Mouse (Mus musculus): ENCODE results near the gene Tmprss7.

Gene Tmprss7

DNA sequence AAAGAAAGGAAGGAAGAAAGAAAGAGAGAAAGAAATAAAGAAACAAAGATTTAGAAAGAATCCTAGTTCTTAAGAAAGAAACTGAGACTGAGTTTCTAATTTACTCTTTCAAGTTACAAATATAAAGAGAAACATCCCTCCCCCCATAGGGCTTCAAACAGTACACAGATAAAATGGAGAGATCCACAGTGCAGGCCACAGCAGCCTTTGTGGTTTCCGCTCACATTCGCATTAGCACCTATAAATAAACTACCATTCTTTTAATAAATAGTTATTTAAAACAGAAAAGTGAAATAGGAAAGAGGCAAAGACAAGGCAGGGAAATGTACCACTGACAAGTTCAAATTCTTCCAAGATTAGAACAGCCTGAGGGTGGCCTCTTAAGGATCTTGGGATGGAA is 68.7 kb downstream of the Tmprss7 start:
- DNase-seq, result no peak

- no peak for DNase-seq
These were observed 70.2 kb downstream of the Tmprss7 start for GRCm38 (mm10) chr16:45623230-45623629.

GRCm38 (mm10) chr16:45619751-45620375 is 73.6 kb downstream of the Tmprss7 start:
- DNase-seq, result no peak

DNA sequence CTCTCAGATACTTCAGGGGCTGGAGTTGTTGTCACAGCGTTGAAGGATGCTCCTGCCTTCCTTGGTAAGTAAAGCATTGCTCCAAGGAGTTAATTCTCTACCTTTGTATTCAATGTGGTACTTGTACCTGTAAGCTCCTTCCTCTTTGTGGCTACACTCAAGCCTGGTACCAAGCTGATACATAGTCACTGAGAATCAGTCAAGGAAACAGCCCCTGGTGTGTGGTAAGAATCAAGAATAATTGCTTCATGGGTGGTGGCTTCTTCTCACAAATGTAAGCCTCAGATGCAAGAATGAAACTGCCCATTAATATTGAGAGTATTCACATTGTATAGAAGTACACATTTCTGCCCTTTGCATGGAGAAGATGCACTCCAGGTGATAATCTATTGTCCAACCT is 77.5 kb downstream of the Tmprss7 start:
- no peak for DNase-seq

- DNase-seq, result no peak
These were observed 80.2 kb downstream of the Tmprss7 start for GRCm38 (mm10) chr16:45613247-45613646.

DNA sequence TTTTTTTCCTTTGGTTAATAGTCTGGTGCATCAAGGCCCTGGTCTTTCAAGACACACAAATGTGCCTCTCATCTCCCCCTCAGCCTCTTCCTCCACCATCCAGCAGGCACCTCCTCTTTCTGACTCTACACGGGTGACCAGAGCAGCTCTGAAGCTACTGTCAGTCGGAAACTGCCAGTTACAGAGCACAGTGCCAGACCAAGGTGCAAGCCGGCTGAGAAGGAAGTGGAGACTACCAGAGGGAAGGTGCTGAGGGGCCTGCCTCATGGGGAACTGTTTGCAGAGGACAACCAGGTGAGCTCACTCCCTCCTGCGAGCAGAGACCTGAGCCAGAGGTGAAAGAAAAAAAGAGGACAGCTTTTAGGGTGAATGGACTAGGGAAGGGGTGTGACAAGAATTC is 83.2 kb downstream of the Tmprss7 start, which contains the start of gene Gcsam:
Gene Gcsam, plus strand, starts transcription at position 114 of the 400 bp plus-strand sequence.
- no peak for DNase-seq

DNA sequence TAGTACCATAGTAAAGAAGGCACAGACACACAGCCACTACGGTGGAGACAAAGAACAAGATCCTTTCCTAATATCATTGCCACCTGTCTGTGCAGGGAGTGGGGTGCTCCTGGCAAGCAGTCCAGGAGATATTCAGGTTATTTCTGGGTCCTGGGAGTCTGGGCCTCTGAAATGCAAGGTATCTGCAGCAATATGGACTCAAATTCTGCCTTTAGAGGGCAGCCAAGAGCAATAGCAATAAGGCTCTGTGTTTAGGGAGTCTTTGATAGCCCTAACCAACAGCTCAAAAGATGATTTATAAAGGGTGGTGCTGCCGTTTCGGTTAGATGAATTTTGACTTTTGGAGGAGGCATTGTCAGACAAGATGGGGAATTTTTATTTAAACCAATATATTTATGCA is 84.2 kb downstream of the Tmprss7 start:
- DNase-seq, result peak; percentile 44

- peak; percentile 34 for DNase-seq
These were observed 84.9 kb downstream of the Tmprss7 start for GRCm38 (mm10) chr16:45608481-45608954.
